Mouse (Mus musculus) heart, adult 9 months (tissue): ENCODE measurements around the gene Alppl2.

Experiments
- DNase-seq, 2 experiments: peaks; one replicate each; pipeline ENCODE4 v3.0.0; 2022; ENCODE audit warnings: low spot score in 2 of 2

The Alppl2 gene

GRCm38 (mm10) chr1:87050700-87051099, 39.0 kb downstream of the Alppl2 start:
- no peak for DNase-seq

GRCm38 (mm10) chr1:87050072-87050471, 39.7 kb downstream of the Alppl2 start:
- DNase-seq = no peak

GRCm38 (mm10) chr1:87041814-87042438, 47.8 kb downstream of the Alppl2 start:
- DNase-seq = peak in 1 of 2 experiments; percentile 56

- peak; percentile 25 to 51 for DNase-seq
Observed at GRCm38 (mm10) chr1:87041119-87041518, 48.6 kb downstream of the Alppl2 start.

- DNase-seq = no peak
Observed at GRCm38 (mm10) chr1:87038477-87039070, 51.2 kb downstream of the Alppl2 start.
